Mouse (Mus musculus): ENCODE measurements at regions not wholly inside any gene's neighbourhood (a gene's known extent, or its start where the extent isn't known, plus 50 kb on each side); places are given as distances from the start of the nearest gene placed in this dataset.
A peak's percentile ranks its signal among the peaks of the same experiment; 100 is the strongest.

DNA sequence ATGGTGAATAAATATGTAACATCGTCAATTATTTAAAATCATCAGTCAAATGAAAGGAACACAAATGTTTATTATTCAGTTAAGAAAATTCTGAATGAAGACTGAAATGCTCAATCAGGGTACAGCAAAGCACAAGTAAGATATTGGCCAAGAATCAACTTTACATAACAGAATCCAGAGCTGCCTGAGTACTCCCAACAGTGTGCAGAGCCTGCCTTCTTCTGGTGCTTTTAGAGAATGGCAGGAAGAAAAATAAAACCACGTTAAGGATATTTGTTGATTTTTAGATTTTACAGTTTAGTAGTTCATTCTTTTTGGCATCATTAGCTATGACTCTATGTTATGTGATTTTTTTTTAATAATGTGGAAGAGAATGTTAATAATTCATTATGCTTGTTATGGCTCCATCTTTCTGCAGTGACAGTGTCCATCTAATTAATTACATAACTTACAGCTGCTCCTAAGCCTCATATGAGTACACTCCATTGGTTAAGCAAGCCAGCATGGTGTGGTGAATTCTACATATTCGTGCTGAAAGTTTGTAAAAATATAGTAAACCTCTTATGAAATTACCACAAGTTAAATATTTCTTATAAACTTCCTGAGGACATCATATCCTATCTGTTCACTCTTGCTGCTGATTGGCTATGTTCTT is 579.0 kb downstream of the Kcna4 start:
- ATAC-seq (peak; percentile 88; the same call in 1 of the 2 replicates), DNase-seq (ENCODE audit: low spot score) (peak; percentile 84)
- TF ChIP-seq CTCF (IDR thresholded peaks at IDR 0.05; ENCODE audit: low read depth): peak; percentile 89
- no peaks in the 10 kb centered on the region for H3K27me3 ChIP-seq (ENCODE audit: insufficient read depth, low read length)
- no peaks in the 10 kb centered on the region for H3K4me1 ChIP-seq (ENCODE audit: insufficient read depth, low read length)
- H3K9ac ChIP-seq (replicated peaks; ENCODE audit: low read length): no peak overlapping the region
- 46% methylated on average over 3 of the region's 3 CpGs for WGBS
- H3K4me3 ChIP-seq (ENCODE audit: low read length): no peak overlapping the region
- no peak overlapping the region for H3K4me2 ChIP-seq (ENCODE audit: low read depth, low read length)
- no peaks in the 10 kb centered on the region for H3K36me3 ChIP-seq (ENCODE audit: insufficient read depth, low read length)
- H3K27ac ChIP-seq: no peak overlapping the region
- H3K9me3 ChIP-seq (ENCODE audit: low read length): no peaks in the 10 kb centered on the region

DNA sequence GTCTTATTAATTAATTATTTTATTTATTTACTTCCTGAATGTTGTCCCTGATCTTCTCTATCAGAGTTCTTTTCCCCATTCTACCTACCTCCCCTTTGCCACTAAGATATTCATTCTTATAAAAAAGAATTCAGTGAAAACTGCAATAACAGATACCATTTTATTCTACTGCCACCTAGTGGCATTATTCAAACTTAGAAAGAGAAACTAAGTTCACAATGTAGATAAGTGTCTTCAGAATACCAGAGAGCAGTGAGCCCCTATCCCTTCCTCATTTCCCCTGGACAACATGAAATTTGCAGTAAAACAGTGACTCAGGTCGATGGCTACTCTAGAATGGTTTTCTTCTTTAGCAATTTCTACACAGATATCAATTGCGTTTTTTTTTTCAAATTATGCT is 589.2 kb downstream of the Kcna4 start:
- DNase-seq (ENCODE audit: low spot score) (peak; percentile 81), ATAC-seq (no peak)
- no peaks in the 10 kb centered on the region for H3K4me1 ChIP-seq (ENCODE audit: insufficient read depth, low read length)
- H3K9ac ChIP-seq (replicated peaks; ENCODE audit: low read length): no peak overlapping the region
- peak; percentile 64 for TF ChIP-seq CTCF (IDR thresholded peaks at IDR 0.05; ENCODE audit: low read depth)
- H3K4me2 ChIP-seq (ENCODE audit: low read depth, low read length): no peak overlapping the region
- WGBS: 25% methylated on average over 2 of the region's 2 CpGs
- no peak overlapping the region for H3K4me3 ChIP-seq (ENCODE audit: low read length)
- no peaks in the 10 kb centered on the region for H3K27me3 ChIP-seq (ENCODE audit: insufficient read depth, low read length)
- no peaks in the 10 kb centered on the region for H3K36me3 ChIP-seq (ENCODE audit: insufficient read depth, low read length)
- H3K27ac ChIP-seq: no peak overlapping the region
- no peaks in the 10 kb centered on the region for H3K9me3 ChIP-seq (ENCODE audit: low read length)

DNA sequence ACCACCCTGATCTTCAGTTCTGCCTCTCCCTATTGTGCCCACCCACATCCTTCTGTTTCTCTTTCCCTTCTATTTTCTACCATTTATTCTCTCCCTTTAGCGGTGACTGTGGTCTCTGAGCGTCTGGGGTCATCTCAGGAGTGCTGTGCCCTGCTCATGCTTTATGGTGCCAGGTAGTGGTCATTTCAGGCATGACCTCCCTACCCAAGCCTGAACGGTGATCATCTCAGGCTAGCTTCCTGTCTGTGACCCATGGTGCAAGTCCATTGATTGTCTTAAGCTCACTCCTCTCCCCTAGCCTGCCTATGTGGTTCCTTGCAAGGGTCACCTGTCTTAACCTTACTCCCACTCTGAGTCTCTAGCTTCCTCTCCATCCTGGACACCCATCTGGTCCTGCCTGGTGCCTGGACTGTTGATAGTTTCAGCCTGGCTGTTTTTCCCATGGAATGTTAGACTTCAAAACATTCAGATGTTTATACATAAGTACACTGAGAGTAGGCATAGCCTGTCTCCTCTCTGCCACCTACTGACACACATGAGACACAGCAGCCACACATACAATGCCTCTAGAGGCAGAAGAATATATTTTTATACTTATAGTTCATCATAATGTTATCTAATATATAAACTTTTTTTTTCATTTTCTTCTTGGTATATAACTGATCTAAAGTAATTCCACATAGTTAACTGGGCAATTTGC is 595.8 kb downstream of the Kcna4 start:
- no peaks in the 10 kb centered on the region for H3K27me3 ChIP-seq (ENCODE audit: insufficient read depth, low read length)
- H3K9me3 ChIP-seq (ENCODE audit: low read length): no peaks in the 10 kb centered on the region
- ATAC-seq (peak; percentile 43; the same call in 1 of the 2 replicates), DNase-seq (ENCODE audit: low spot score) (peak; percentile 19)
- no peak overlapping the region for H3K4me2 ChIP-seq (ENCODE audit: low read depth, low read length)
- H3K27ac ChIP-seq: no peak overlapping the region
- H3K4me1 ChIP-seq (ENCODE audit: insufficient read depth, low read length): no peaks in the 10 kb centered on the region
- H3K4me3 ChIP-seq (ENCODE audit: low read length): no peak overlapping the region
- peak; percentile 65 for TF ChIP-seq CTCF (IDR thresholded peaks at IDR 0.05; ENCODE audit: low read depth)
- H3K36me3 ChIP-seq (ENCODE audit: insufficient read depth, low read length): no peaks in the 10 kb centered on the region
- no peak overlapping the region for H3K9ac ChIP-seq (replicated peaks; ENCODE audit: low read length)
- WGBS: 86% methylated on average over 3 of the region's 3 CpGs

DNA sequence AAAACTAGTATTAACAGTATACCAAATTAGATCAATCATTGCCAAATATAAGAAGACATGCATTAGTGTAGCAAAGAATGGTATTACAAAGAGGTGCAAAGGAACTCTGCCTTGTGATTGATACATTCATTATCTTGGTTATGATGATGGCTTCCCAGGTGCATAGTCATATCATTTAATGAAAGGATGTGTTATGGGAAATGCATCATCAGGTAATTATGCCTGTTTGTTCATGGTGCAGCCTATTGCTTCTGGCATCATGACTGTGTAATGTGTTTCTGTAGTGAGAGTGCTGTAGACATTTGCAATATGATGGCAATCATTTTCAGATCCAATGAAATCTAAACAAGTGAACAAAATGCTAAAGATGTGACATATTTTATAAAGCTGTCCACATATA is 597.8 kb downstream of the Kcna4 start:
- Histone ChIP-seq H3K27me3 (ENCODE audit: insufficient read depth, low read length) (no peaks in the 10 kb centered on the region), H3K36me3 (ENCODE audit: insufficient read depth, low read length) (no peaks in the 10 kb centered on the region), H3K9me3 (ENCODE audit: low read length) (no peaks in the 10 kb centered on the region), H3K27ac (no peak overlapping the region), H3K9ac (replicated peaks; ENCODE audit: low read length) (no peak overlapping the region), H3K4me2 (ENCODE audit: low read depth, low read length) (no peak overlapping the region), H3K4me1 (ENCODE audit: insufficient read depth, low read length) (no peaks in the 10 kb centered on the region), H3K4me3 (ENCODE audit: low read length) (no peak overlapping the region)
- no peak for ATAC-seq
- no peak for TF ChIP-seq CTCF (IDR thresholded peaks at IDR 0.05; ENCODE audit: low read depth)
- DNase-seq (ENCODE audit: low spot score): no peak

DNA sequence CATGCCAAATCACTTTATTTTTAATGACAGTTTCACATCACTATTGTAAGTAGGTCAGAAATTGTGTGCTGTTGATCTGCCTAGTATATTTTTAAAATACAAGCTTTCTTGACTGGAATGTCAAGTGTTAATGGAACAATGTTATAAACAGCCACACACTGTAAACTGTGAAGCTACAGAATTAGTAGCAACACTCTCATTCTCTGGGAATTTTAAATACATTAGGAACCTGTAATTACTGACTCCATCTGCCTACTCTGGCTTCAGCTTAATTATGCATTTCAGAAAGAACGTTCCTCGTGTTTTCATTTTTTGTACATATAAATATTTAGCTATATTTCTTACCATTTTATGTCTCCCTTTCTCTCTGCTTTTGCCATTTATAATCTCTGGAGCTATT is 634.7 kb downstream of the Kcna4 start:
- TF ChIP-seq CTCF (IDR thresholded peaks at IDR 0.05; ENCODE audit: low read depth): no peak
- H3K27me3 ChIP-seq (ENCODE audit: insufficient read depth, low read length): no peaks in the 10 kb centered on the region
- ATAC-seq (no peak), DNase-seq (ENCODE audit: low spot score) (no peak)
- H3K4me1 ChIP-seq (ENCODE audit: insufficient read depth, low read length): no peaks in the 10 kb centered on the region
- H3K4me2 ChIP-seq (ENCODE audit: low read depth, low read length): no peak overlapping the region
- H3K36me3 ChIP-seq (ENCODE audit: insufficient read depth, low read length): no peaks in the 10 kb centered on the region
- H3K9ac ChIP-seq (replicated peaks; ENCODE audit: low read length): no peak overlapping the region
- no peaks in the 10 kb centered on the region for H3K9me3 ChIP-seq (ENCODE audit: low read length)
- no peak overlapping the region for H3K4me3 ChIP-seq (ENCODE audit: low read length)
- H3K27ac ChIP-seq: no peak overlapping the region
- 70% methylated on average over 2 of the region's 2 CpGs for WGBS

DNA sequence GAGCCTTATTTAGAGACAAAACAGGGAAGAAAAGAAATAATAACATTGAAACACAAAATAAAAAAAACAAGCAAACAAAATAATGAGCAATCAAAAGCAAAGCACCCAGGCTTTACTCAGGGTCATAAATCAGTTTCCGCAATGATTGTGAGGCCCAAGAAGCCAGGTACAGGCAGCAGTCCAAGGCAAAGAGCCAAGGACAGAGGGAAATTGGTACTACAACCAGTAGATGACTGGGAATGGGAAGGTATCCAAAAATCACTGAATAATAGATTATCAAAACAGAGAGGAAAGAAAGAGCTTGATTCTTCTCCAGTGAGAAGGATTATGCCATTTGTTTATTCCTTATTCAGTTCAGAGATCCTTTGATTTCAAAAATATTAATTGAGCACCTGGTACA is 636.2 kb downstream of the Kcna4 start:
- H3K36me3 ChIP-seq (ENCODE audit: insufficient read depth, low read length): no peaks in the 10 kb centered on the region
- ATAC-seq (no peak), DNase-seq (ENCODE audit: low spot score) (peak; percentile 18)
- H3K27ac ChIP-seq: no peak overlapping the region
- no peaks in the 10 kb centered on the region for H3K9me3 ChIP-seq (ENCODE audit: low read length)
- H3K27me3 ChIP-seq (ENCODE audit: insufficient read depth, low read length): no peaks in the 10 kb centered on the region
- no peak for TF ChIP-seq CTCF (IDR thresholded peaks at IDR 0.05; ENCODE audit: low read depth)
- WGBS: 64% methylated on average over 1 of the region's 1 CpGs
- H3K4me1 ChIP-seq (ENCODE audit: insufficient read depth, low read length): no peaks in the 10 kb centered on the region
- no peak overlapping the region for H3K9ac ChIP-seq (replicated peaks; ENCODE audit: low read length)
- no peak overlapping the region for H3K4me3 ChIP-seq (ENCODE audit: low read length)
- no peak overlapping the region for H3K4me2 ChIP-seq (ENCODE audit: low read depth, low read length)

DNA sequence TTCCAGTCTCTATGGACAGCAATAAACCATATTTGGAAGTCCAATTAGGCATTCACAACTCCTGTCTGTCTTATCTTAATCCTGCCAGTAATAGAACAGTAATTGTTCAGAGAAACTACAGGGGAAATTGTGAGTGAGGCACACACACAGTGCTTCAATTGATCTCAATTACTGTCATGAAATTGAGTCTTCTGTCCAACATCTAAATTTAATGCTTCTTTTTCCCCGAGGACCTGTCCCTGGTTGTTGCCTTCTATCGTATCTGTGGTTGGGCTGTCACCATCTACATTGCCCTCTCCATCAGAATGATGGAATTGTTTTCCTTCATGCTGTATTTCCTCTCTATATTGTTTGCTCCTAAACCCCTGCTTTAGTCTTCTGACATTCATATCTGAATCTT is 644.9 kb downstream of the Kcna4 start:
- DNase-seq (ENCODE audit: low spot score): peak; percentile 5
- Histone ChIP-seq H3K27ac (no peak overlapping the region), H3K4me2 (ENCODE audit: low read depth, low read length) (no peak overlapping the region), H3K9ac (replicated peaks; ENCODE audit: low read length) (no peak overlapping the region), H3K9me3 (ENCODE audit: low read length) (no peaks in the 10 kb centered on the region), H3K36me3 (ENCODE audit: insufficient read depth, low read length) (no peaks in the 10 kb centered on the region), H3K27me3 (ENCODE audit: insufficient read depth, low read length) (no peaks in the 10 kb centered on the region), H3K4me1 (ENCODE audit: insufficient read depth, low read length) (no peaks in the 10 kb centered on the region), H3K4me3 (ENCODE audit: low read length) (no peak overlapping the region)
- ATAC-seq: no peak
- TF ChIP-seq CTCF (IDR thresholded peaks at IDR 0.05; ENCODE audit: low read depth): no peak
- 46% methylated on average over 2 of the region's 2 CpGs for WGBS
